Mouse (Mus musculus) stomach, postnatal 0 days (tissue): ENCODE results near the gene Pdzrn3.

ENCODE experiments used
- CTCF ChIP-seq: IDR thresholded peaks from 2 replicates; pipeline ENCODE4 v1.5.1; 2016; ENCODE audit warnings: antibody characterized with exemption, low read depth, mild to moderate bottlenecking, moderate library complexity
- EP300 ChIP-seq: optimal IDR thresholded peaks from 2 replicates; pipeline ENCODE3; 2016; ENCODE audit warnings: antibody characterized with exemption

GRCm38 (mm10) chr6:101135368-101135767 is 242.3 kb downstream of the Pdzrn3 start:
- TF ChIP-seq CTCF (no peak), EP300 (no peak)
